Mouse (Mus musculus): ENCODE results near the gene Iqschfp. TPM values are rescaled to one million over a fixed set of nuclear protein-coding genes. Genes with fewer than 3 reads are reported as not detected.

Iqschfp gene
- polyA plus RNA-seq, 1 experiment from 2014 or later = 9.6 TPM

GRCm38 (mm10) chr3:68421849-68422248 is 529.8 kb downstream of the Iqschfp start:
- Histone ChIP-seq H3K4me2 (replicated peaks) (no peak overlapping the region), H3K9ac (replicated peaks) (no peak overlapping the region), H3K27ac (no peak overlapping the region), H3K9me3 (no peaks in the 10 kb centered on the region), H3K4me1 (replicated peaks) (no peaks in the 10 kb centered on the region), H3K4me3 (replicated peaks) (no peak overlapping the region), H3K27me3 (no peaks in the 10 kb centered on the region), H3K36me3 (no peaks in the 10 kb centered on the region)
- WGBS = 91% methylated on average over 2 of the region's 2 CpGs
- no peak for ATAC-seq

DNA sequence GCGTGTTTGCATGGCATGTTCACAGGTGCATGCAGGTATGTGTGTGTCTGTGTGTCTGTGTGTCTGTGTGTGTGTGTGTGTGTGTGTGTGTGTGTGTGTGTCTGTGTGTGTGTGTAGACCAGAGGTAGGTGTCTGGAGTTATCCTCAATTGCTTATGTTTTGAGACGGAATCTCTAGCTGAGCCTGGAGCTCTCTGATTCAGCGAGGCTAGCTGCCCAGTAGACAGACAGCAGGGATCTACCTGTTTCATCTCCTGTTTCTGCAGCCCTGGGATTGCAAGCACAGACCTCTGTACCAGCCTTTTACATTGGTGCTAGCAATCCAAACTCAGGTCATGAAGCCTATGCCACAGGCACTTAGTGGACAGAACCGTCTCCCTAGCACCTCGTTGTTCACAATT is 536.0 kb downstream of the Iqschfp start:
- H3K4me3 ChIP-seq (replicated peaks) = no peak overlapping the region
- H3K9ac ChIP-seq (replicated peaks) = no peak overlapping the region
- WGBS = 91% methylated on average over 5 of the region's 5 CpGs
- H3K27ac ChIP-seq = no peak overlapping the region
- no peaks in the 10 kb centered on the region for H3K27me3 ChIP-seq
- H3K4me1 ChIP-seq (replicated peaks) = no peaks in the 10 kb centered on the region
- H3K9me3 ChIP-seq = no peaks in the 10 kb centered on the region
- no peaks in the 10 kb centered on the region for H3K36me3 ChIP-seq
- no peak for ATAC-seq
- H3K4me2 ChIP-seq (replicated peaks) = no peak overlapping the region

GRCm38 (mm10) chr3:68434435-68434834 is 542.4 kb downstream of the Iqschfp start:
- H3K27ac ChIP-seq = no peak overlapping the region

GRCm38 (mm10) chr3:68434897-68435296 is 542.9 kb downstream of the Iqschfp start:
- no peaks in the 10 kb centered on the region for H3K4me1 ChIP-seq (replicated peaks)
- H3K9me3 ChIP-seq = no peaks in the 10 kb centered on the region
- H3K4me3 ChIP-seq (replicated peaks) = no peak overlapping the region
- no peak overlapping the region for H3K27ac ChIP-seq
- no peak for ATAC-seq
- H3K4me2 ChIP-seq (replicated peaks) = no peak overlapping the region
- H3K27me3 ChIP-seq = no peaks in the 10 kb centered on the region
- H3K9ac ChIP-seq (replicated peaks) = no peak overlapping the region
- WGBS = 68% methylated on average over 2 of the region's 2 CpGs
- H3K36me3 ChIP-seq = no peaks in the 10 kb centered on the region

More at GRCm38 (mm10) chr3:68434435-68434834, 542.4 kb downstream of the Iqschfp start:
- H3K4me1 ChIP-seq (replicated peaks) = no peaks in the 10 kb centered on the region
- no peaks in the 10 kb centered on the region for H3K36me3 ChIP-seq
- H3K9ac ChIP-seq (replicated peaks) = no peak overlapping the region
- no peak overlapping the region for H3K4me2 ChIP-seq (replicated peaks)
- no peaks in the 10 kb centered on the region for H3K27me3 ChIP-seq
- ATAC-seq = no peak
- H3K9me3 ChIP-seq = no peaks in the 10 kb centered on the region
- H3K4me3 ChIP-seq (replicated peaks) = no peak overlapping the region
- WGBS = 32% methylated on average over 7 of the region's 7 CpGs

- Histone ChIP-seq H3K9me3 (no peaks in the 10 kb centered on the region), H3K9ac (replicated peaks) (no peak overlapping the region), H3K4me3 (replicated peaks) (no peak overlapping the region), H3K4me1 (replicated peaks) (no peaks in the 10 kb centered on the region), H3K27me3 (no peaks in the 10 kb centered on the region), H3K4me2 (replicated peaks) (no peak overlapping the region), H3K36me3 (no peaks in the 10 kb centered on the region), H3K27ac (no peak overlapping the region)
- no peak for ATAC-seq
- 85% methylated on average over 2 of the region's 2 CpGs for WGBS
Measured at GRCm38 (mm10) chr3:68448480-68448879, 556.4 kb downstream of the Iqschfp start.

DNA sequence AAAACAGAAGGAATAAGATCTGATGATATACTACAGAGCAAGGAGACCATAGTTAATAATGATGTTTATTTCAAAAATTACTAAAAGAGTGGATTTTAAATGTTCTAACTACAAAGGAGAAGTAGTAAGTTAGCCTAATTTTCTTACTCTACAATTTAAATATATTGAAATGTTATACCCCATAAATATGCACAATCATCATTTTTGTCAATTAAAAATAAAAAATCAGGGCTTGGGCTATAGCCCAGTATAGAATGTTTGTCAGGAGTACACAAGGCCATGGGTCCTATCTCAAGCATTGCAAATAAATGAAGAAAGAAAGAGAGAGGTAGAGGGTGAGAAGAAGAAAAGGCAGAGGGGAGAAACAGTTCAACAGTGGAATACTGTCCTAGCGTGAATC is 559.6 kb downstream of the Iqschfp start:
- Histone ChIP-seq H3K27me3 (no peaks in the 10 kb centered on the region), H3K4me2 (replicated peaks) (no peak overlapping the region), H3K9me3 (no peaks in the 10 kb centered on the region), H3K9ac (replicated peaks) (no peak overlapping the region), H3K4me1 (replicated peaks) (no peaks in the 10 kb centered on the region), H3K36me3 (no peaks in the 10 kb centered on the region), H3K4me3 (replicated peaks) (no peak overlapping the region), H3K27ac (no peak overlapping the region)
- 89% methylated on average over 1 of the region's 1 CpGs for WGBS
- ATAC-seq = no peak

GRCm38 (mm10) chr3:68453266-68453665 is 561.2 kb downstream of the Iqschfp start:
- no peaks in the 10 kb centered on the region for H3K36me3 ChIP-seq
- H3K4me3 ChIP-seq (replicated peaks) = no peak overlapping the region
- H3K27ac ChIP-seq = no peak overlapping the region
- H3K9me3 ChIP-seq = no peaks in the 10 kb centered on the region
- WGBS = 44% methylated on average over 5 of the region's 5 CpGs
- no peaks in the 10 kb centered on the region for H3K4me1 ChIP-seq (replicated peaks)
- no peak for ATAC-seq
- H3K4me2 ChIP-seq (replicated peaks) = no peak overlapping the region
- no peaks in the 10 kb centered on the region for H3K27me3 ChIP-seq
- no peak overlapping the region for H3K9ac ChIP-seq (replicated peaks)

- no peaks in the 10 kb centered on the region for H3K9me3 ChIP-seq
- H3K9ac ChIP-seq (replicated peaks) = no peak overlapping the region
- 62% methylated on average over 10 of the region's 10 CpGs for WGBS
- no peaks in the 10 kb centered on the region for H3K4me1 ChIP-seq (replicated peaks)
- ATAC-seq = no peak
- H3K4me3 ChIP-seq (replicated peaks) = no peak overlapping the region
- H3K27me3 ChIP-seq = no peaks in the 10 kb centered on the region
- H3K36me3 ChIP-seq = no peaks in the 10 kb centered on the region
- H3K27ac ChIP-seq = no peak overlapping the region
- no peak overlapping the region for H3K4me2 ChIP-seq (replicated peaks)
Measured at GRCm38 (mm10) chr3:68453719-68454455, 561.9 kb downstream of the Iqschfp start.

- Histone ChIP-seq H3K4me3 (replicated peaks) (no peak overlapping the region), H3K27me3 (peaks cover 8% of the 10 kb centered on the region; the same call in 1 of the 2 replicates), H3K4me1 (replicated peaks) (peaks cover 14% of the 10 kb centered on the region), H3K9ac (replicated peaks) (no peak overlapping the region), H3K4me2 (replicated peaks) (no peak overlapping the region), H3K36me3 (no peaks in the 10 kb centered on the region), H3K27ac (no peak overlapping the region), H3K9me3 (no peaks in the 10 kb centered on the region)
- 27% methylated on average over 5 of the region's 5 CpGs for WGBS
- no peak for ATAC-seq
Measured at GRCm38 (mm10) chr3:68466643-68467042, 574.6 kb downstream of the Iqschfp start.

DNA sequence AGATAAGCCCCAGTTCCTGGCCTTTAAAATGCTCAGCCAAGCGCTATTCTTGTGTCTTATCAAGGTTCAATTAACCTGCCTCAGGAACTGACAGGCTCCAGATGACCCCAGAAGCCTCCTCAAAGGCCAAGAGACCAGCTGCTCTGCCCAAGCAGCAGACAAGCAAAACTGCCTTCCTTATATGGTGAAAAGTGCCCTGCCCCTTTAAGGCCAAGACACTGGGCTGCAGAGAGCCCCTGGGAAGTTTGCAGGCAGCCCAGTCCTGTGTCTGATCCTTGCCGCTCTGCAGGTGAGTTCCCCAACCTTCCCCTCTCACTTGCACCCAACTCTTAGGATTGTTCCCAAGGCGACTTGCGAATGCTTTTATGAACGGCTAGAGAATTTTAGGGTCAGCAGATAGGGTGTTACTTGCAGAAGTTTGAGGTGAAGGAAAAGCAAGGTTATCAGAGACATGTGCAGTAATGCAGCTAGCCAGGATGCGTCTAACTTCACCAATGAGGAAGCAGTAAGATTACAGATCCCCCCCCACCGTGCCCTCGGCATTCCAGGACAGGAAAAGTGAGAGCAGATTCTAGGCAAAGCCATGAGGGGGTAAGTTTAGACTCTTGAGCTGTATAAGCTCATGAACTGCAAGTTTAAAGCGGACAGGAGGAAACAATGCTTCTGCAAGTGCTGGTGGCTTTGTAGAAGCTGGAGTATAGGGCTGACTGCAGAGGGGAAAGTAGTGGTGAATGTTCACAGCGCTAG is 576.1 kb downstream of the Iqschfp start:
- Histone ChIP-seq H3K4me2 (replicated peaks) (peak overlapping the region; percentile 36), H3K4me3 (replicated peaks) (no peak overlapping the region)

GRCm38 (mm10) chr3:68469643-68470042 is 577.6 kb downstream of the Iqschfp start:
- H3K9ac ChIP-seq (replicated peaks) = no peak overlapping the region
- peaks cover 14% of the 10 kb centered on the region for H3K4me1 ChIP-seq (replicated peaks)
- WGBS = 85% methylated on average over 1 of the region's 1 CpGs
- H3K4me2 ChIP-seq (replicated peaks) = no peak overlapping the region
- no peaks in the 10 kb centered on the region for H3K9me3 ChIP-seq
- ATAC-seq = no peak
- H3K27me3 ChIP-seq = peaks cover 8% of the 10 kb centered on the region; the same call in 1 of the 2 replicates
- H3K36me3 ChIP-seq = no peaks in the 10 kb centered on the region
- no peak overlapping the region for H3K4me3 ChIP-seq (replicated peaks)
- H3K27ac ChIP-seq = no peak overlapping the region

More for the DNA sequence above, 576.1 kb downstream of the Iqschfp start:
- 2% methylated on average over 10 of the region's 10 CpGs for WGBS
- ATAC-seq = no peak
- Histone ChIP-seq H3K27me3 (peaks cover 8% of the 10 kb centered on the region; the same call in 1 of the 2 replicates), H3K27ac (no peak overlapping the region), H3K4me1 (replicated peaks) (peaks cover 14% of the 10 kb centered on the region), H3K36me3 (no peaks in the 10 kb centered on the region), H3K9ac (replicated peaks) (no peak overlapping the region), H3K9me3 (no peaks in the 10 kb centered on the region)

- Histone ChIP-seq H3K9me3 (no peaks in the 10 kb centered on the region), H3K27ac (no peak overlapping the region), H3K4me2 (replicated peaks) (no peak overlapping the region), H3K4me1 (replicated peaks) (peaks cover 14% of the 10 kb centered on the region), H3K9ac (replicated peaks) (no peak overlapping the region), H3K36me3 (no peaks in the 10 kb centered on the region), H3K4me3 (replicated peaks) (no peak overlapping the region), H3K27me3 (peaks cover 8% of the 10 kb centered on the region; the same call in 1 of the 2 replicates)
- 74% methylated on average over 3 of the region's 3 CpGs for WGBS
- ATAC-seq = no peak
Measured at GRCm38 (mm10) chr3:68470061-68470460, 578.0 kb downstream of the Iqschfp start.
